ENCODE assay signal across 8 mouse cellular contexts in genomic region chr17:64600372-64601090, GRCm38 (mm10). TPM values are rescaled to one million over a fixed set of nuclear protein-coding genes. Genes with fewer than 3 reads are reported as not detected.
DNase-seq lines count a peak whose midpoint lies in the region; ATAC-seq and TF ChIP-seq lines count a peak whose summit lies in the region.

TSS of gene Man2a1 (plus strand) at chr17:64600736.

- H3K9ac ChIP-seq in heart, embryonic 13.5 days = peak within 1 kb of the TSS; percentile 93
- peak within 1 kb of the TSS; percentile 80 for H3K9ac ChIP-seq in liver, embryonic 11.5 days (ENCODE audit: low read depth, low read length)

- peak within 1 kb of the TSS; percentile 91 for H3K27ac ChIP-seq in heart, embryonic 13.5 days (replicated peaks)
- peak within 1 kb of the TSS; percentile 70 for H3K27ac ChIP-seq in liver, embryonic 11.5 days (ENCODE audit: low read depth, low read length)

- H3ac ChIP-seq in myocyte (ENCODE audit: control insufficient read depth, insufficient read length) = peak within 1 kb of the TSS; percentile 86

- no peaks in the 10 kb centered on the region for H3K9me3 ChIP-seq in heart, embryonic 13.5 days
- no peaks in the 10 kb centered on the region for H3K9me3 ChIP-seq in liver, embryonic 11.5 days (ENCODE audit: control insufficient read depth, low read length)

- H3K27me3 ChIP-seq in heart, embryonic 13.5 days (replicated peaks) = no peaks in the 10 kb centered on the region
- no peaks in the 10 kb centered on the region for H3K27me3 ChIP-seq in liver, embryonic 11.5 days (replicated peaks; ENCODE audit: control insufficient read depth, insufficient read depth, low read length)
- no peaks in the 10 kb centered on the region for H3K27me3 ChIP-seq in myocyte (ENCODE audit: control insufficient read depth, insufficient read depth, insufficient read length)
- H3K27me3 ChIP-seq in splenic B cell, adult 2 months (ENCODE audit: control insufficient read depth, insufficient read depth, low read length, poor library complexity, severe bottlenecking) = no peaks in the 10 kb centered on the region

- H3K79me2 ChIP-seq in myocyte (ENCODE audit: control insufficient read depth, insufficient read depth) = peaks cover 30% of the 10 kb centered on the region

- no peaks in the 10 kb centered on the region for H3K36me3 ChIP-seq in heart, embryonic 13.5 days
- H3K36me3 ChIP-seq in liver, embryonic 11.5 days (ENCODE audit: control insufficient read depth, insufficient read depth, low read length) = no peaks in the 10 kb centered on the region
- no peaks in the 10 kb centered on the region for H3K36me3 ChIP-seq in myocyte (ENCODE audit: control insufficient read depth, insufficient read depth)
- H3K36me3 ChIP-seq in splenic B cell, adult 2 months (ENCODE audit: control insufficient read depth, insufficient read depth, low read length, poor library complexity, severe bottlenecking) = no peaks in the 10 kb centered on the region

- DNase-seq in c-Kit-negative CD71-positive TER-119-positive erythroid progenitor cells, embryonic 14.5 days (ENCODE audit: low read depth, low spot score) = peak; percentile 67
- DNase-seq in fibroblast of lung, adult 2 months (ENCODE audit: low read depth) = peak; percentile 59
- peak; percentile 94 for DNase-seq in kidney, postnatal 10 days
- peak; percentile 85 for DNase-seq in liver, embryonic 11.5 days (ENCODE audit: low spot score)
- DNase-seq in splenic B cell, adult 2 months (ENCODE audit: low read depth, low spot score) = peak; percentile 88

- H3K4me2 ChIP-seq in heart, embryonic 13.5 days = peak within 1 kb of the TSS; percentile 97
- peak within 1 kb of the TSS; percentile 96 for H3K4me2 ChIP-seq in liver, embryonic 11.5 days
- peak within 1 kb of the TSS; percentile 95 for H3K4me2 ChIP-seq in myocyte (ENCODE audit: low read depth)

- peak; percentile 86 for TF ChIP-seq POLR2A in myocyte (IDR thresholded peaks at IDR 0.05; ENCODE audit: insufficient read length, low read depth)

- peaks cover 33% of the 10 kb centered on the region for H3K4me1 ChIP-seq in heart, embryonic 13.5 days
- peaks cover 19% of the 10 kb centered on the region for H3K4me1 ChIP-seq in liver, embryonic 11.5 days (replicated peaks; ENCODE audit: control insufficient read depth, insufficient read depth, low read length)

- ATAC-seq in CD4-positive, CD25-positive, alpha-beta regulatory T cell, adult 4 months = peak; percentile 76
- peak; percentile 93 for ATAC-seq in heart, embryonic 13.5 days (ENCODE audit: extremely low read depth, insufficient number of reproducible peaks, low FRiP score, low TSS enrichment)
- ATAC-seq in liver, embryonic 11.5 days (replicated peaks; ENCODE audit: low FRiP score) = peak; percentile 91

- peak within 1 kb of the TSS; percentile 91 for H3K4me3 ChIP-seq in heart, embryonic 13.5 days
- peak within 1 kb of the TSS; percentile 80 for H3K4me3 ChIP-seq in liver, embryonic 11.5 days (ENCODE audit: low read depth, low read length)
- peak within 1 kb of the TSS; percentile 87 for H3K4me3 ChIP-seq in myocyte

- WGBS in heart, embryonic 13.5 days = under 1% methylated on average over 55 of the region's 69 CpGs
- WGBS in liver, embryonic 11.5 days = under 1% methylated on average over 41 of the region's 69 CpGs

TF ChIP-seq in myocyte, 11 proteins besides CTCF, POLR2A, EP300 and RAD21:
- TF ChIP-seq SRF (IDR thresholded peaks at IDR 0.05; ENCODE audit: control insufficient read depth, insufficient read length, low read depth) (no peak), POLR2AphosphoS2 (IDR thresholded peaks at IDR 0.05; ENCODE audit: insufficient read length, low read depth) (peak; percentile 48)

RNA-seq across cellular contexts. Expression of gene Man2a1, which starts in this region (rescaled TPM):
- polyA plus RNA-seq in CD4-positive, CD25-positive, alpha-beta regulatory T cell, adult 4 months (2017; shearing (Covaris generic)) = 10 to 100 TPM; 10.1 to 10.6 TPM
- 4.4 and 4.6 TPM in 2 replicates for polyA plus RNA-seq in heart, embryonic 13.5 days (2015; fragmentation: Nextera tagmentation; extraction: Ambion mirVana)
- 5.7 and 6.8 TPM in 2 replicates for polyA plus RNA-seq in liver, embryonic 11.5 days (2014; fragmentation: Nextera tagmentation; extraction: Ambion mirVana)
- 8.6 TPM for polyA plus RNA-seq in myocyte (2012; fragmentation: generic; extraction: Trizol)

Comparison
In these comparisons a context has a peak if more than half of its experiments do, and no peak if none do; other contexts are left out.
1. Peak in every context shown above with its lines: DNase-seq, ATAC-seq, H3K4me3 ChIP-seq and H3K27ac ChIP-seq.